Mouse (Mus musculus): ENCODE data around the gene Gm20388. TPM values are rescaled to one million over a fixed set of nuclear protein-coding genes. Genes with fewer than 3 reads are reported as not detected.

Gm20388 gene
- polyA plus RNA-seq, 1 experiment from 2014 or later, result not detected

DNA sequence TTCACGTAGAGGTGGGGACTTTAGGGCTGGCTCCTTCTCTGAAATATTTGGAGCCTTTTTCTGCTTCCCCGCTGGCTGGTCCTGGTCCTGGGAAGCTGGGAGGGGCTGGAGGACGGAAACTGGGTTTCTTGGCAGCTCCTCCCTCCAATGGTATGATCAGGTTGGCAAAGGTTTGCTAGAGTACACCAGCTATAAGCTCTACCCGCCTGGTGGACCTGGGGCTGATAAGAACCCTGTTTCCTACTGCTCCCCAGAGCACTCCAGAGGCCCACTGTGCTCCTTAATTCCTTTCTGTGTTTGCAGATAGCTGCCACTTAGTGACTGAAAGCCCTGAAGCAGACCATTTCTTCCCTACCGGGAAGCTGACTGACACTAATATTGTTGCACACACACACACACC is 3765.0 kb downstream of the Gm20388 start:
- peak overlapping the region; percentile 5; the same call in 1 of the 2 replicates for H3K27ac ChIP-seq (ENCODE audit: low read length)
- no peaks in the 10 kb centered on the region for H3K27me3 ChIP-seq (ENCODE audit: control insufficient read depth, insufficient read depth, low read depth, low read length)
- no peaks in the 10 kb centered on the region for H3K9me3 ChIP-seq (ENCODE audit: control insufficient read depth, low read length)
- WGBS, result 35% methylated on average over 5 of the region's 5 CpGs
- peak; percentile 79 for ATAC-seq (ENCODE audit: low read depth)
- H3K4me2 ChIP-seq (ENCODE audit: low read depth, low read length), result peak overlapping the region; percentile 11; the same call in 1 of the 2 replicates
- H3K4me3 ChIP-seq (ENCODE audit: low read length), result no peak overlapping the region
- H3K9ac ChIP-seq (ENCODE audit: low read length), result no peak overlapping the region
- no peaks in the 10 kb centered on the region for H3K36me3 ChIP-seq (ENCODE audit: control insufficient read depth, insufficient read depth, low read length)
- no peaks in the 10 kb centered on the region; the same call in 1 of the 2 replicates for H3K4me1 ChIP-seq (replicated peaks; ENCODE audit: control insufficient read depth, insufficient read depth, low read length)

DNA sequence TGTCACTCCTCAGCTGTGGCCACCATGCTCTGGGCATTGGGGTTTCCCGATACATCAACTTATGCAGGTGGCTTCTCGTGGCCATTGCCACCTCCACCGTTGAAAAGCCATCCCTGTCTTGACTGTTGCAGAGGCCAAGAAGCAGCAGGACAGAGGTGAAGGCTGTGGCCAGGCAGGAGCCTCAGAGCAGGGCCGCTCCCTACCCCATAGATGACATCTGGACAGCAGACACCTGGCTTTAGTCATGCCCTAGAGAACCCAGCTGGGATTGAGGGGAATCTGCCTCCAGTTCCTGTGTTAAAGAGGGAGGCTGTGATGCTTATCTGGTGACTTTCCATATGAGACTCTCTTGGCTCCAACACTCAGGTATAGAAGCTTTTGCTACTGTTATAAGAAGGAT is 3767.7 kb downstream of the Gm20388 start:
- 73% methylated on average over 4 of the region's 4 CpGs for WGBS
- no peak for ATAC-seq (ENCODE audit: low read depth)
- H3K9ac ChIP-seq (ENCODE audit: low read length), result no peak overlapping the region

DNA sequence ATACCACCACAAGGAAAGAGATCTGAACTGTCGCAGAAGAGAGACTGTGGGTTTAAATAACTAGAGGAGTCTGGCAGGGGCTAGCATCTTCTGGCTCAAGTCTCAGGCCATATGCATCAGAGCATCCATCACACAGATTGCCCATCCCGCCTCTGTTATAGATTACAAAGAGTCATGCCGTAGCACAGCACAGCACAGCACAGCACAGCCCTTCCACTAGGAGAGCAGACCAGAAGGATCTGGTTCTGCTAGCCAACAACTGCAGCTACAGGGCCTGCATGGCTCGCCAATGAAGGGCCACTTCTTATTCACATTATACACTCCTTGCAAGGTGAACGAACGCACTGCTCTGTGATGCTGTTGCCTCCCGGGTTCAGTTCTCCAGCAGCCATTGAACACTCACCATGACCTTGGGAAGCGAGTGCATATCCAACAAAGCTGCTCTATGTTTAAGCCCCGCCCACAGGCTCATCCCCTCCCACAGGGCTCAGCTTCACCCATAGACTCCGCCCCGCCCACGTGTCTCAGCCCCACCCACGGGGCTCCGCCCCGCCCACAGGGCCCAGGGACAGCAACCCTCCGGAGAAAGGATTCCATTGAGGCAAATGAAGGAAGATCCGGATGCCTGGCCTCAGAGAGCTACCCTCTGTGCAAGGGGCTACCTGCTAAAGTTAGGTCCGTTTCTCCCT is 3771.6 kb downstream of the Gm20388 start:
- peak overlapping the region; percentile 19; the same call in 1 of the 2 replicates for H3K4me2 ChIP-seq (ENCODE audit: low read depth, low read length)
- H3K9me3 ChIP-seq (ENCODE audit: control insufficient read depth, low read length), result no peaks in the 10 kb centered on the region
- no peaks in the 10 kb centered on the region for H3K36me3 ChIP-seq (ENCODE audit: control insufficient read depth, insufficient read depth, low read length)
- no peaks in the 10 kb centered on the region; the same call in 1 of the 2 replicates for H3K27me3 ChIP-seq (ENCODE audit: control insufficient read depth, insufficient read depth, low read depth, low read length)
- no peak overlapping the region for H3K4me3 ChIP-seq (ENCODE audit: low read length)
- WGBS, result 18% methylated on average over 18 of the region's 18 CpGs
- H3K9ac ChIP-seq (ENCODE audit: low read length), result no peak overlapping the region
- H3K4me1 ChIP-seq (replicated peaks; ENCODE audit: control insufficient read depth, insufficient read depth, low read length), result peaks cover 2% of the 10 kb centered on the region; the same call in 1 of the 2 replicates
- H3K27ac ChIP-seq (ENCODE audit: low read length), result no peak overlapping the region
- peak; percentile 77 for ATAC-seq (ENCODE audit: low read depth)

More for the DNA sequence above, 3767.7 kb downstream of the Gm20388 start:
- Histone ChIP-seq H3K27me3 (ENCODE audit: control insufficient read depth, insufficient read depth, low read depth, low read length) (no peaks in the 10 kb centered on the region), H3K4me3 (ENCODE audit: low read length) (no peak overlapping the region), H3K4me1 (replicated peaks; ENCODE audit: control insufficient read depth, insufficient read depth, low read length) (peaks cover 2% of the 10 kb centered on the region; the same call in 1 of the 2 replicates), H3K9me3 (ENCODE audit: control insufficient read depth, low read length) (no peaks in the 10 kb centered on the region), H3K4me2 (ENCODE audit: low read depth, low read length) (no peak overlapping the region), H3K27ac (ENCODE audit: low read length) (no peak overlapping the region), H3K36me3 (ENCODE audit: control insufficient read depth, insufficient read depth, low read length) (no peaks in the 10 kb centered on the region)

DNA sequence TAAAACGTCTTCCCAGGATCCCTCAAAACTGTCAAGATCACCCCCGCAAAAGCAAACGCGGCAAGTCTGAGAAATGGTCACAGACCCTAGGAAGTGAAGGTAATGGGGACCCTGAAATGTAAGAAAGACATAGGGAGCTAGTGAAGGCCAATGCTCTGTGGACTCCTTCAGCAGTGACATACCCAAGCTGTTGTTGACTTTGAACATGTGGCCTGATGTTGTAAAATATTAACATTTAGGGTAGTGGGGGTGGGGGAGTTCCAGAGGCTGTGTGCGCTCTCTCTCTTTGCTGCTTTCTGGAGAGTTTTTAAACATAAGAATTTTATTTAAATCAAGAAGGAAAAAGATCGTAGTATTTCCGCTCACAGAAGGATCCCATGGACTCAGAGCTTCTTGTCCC is 3772.7 kb downstream of the Gm20388 start:
- Histone ChIP-seq H3K4me3 (ENCODE audit: low read length) (no peak overlapping the region), H3K27ac (ENCODE audit: low read length) (no peak overlapping the region), H3K4me1 (replicated peaks; ENCODE audit: control insufficient read depth, insufficient read depth, low read length) (peaks cover 2% of the 10 kb centered on the region; the same call in 1 of the 2 replicates), H3K27me3 (ENCODE audit: control insufficient read depth, insufficient read depth, low read depth, low read length) (no peaks in the 10 kb centered on the region; the same call in 1 of the 2 replicates), H3K9ac (ENCODE audit: low read length) (no peak overlapping the region), H3K4me2 (ENCODE audit: low read depth, low read length) (no peak overlapping the region), H3K9me3 (ENCODE audit: control insufficient read depth, low read length) (no peaks in the 10 kb centered on the region), H3K36me3 (ENCODE audit: control insufficient read depth, insufficient read depth, low read length) (no peaks in the 10 kb centered on the region)
- no peak for ATAC-seq (ENCODE audit: low read depth)
- WGBS, result 45% methylated on average over 7 of the region's 7 CpGs

DNA sequence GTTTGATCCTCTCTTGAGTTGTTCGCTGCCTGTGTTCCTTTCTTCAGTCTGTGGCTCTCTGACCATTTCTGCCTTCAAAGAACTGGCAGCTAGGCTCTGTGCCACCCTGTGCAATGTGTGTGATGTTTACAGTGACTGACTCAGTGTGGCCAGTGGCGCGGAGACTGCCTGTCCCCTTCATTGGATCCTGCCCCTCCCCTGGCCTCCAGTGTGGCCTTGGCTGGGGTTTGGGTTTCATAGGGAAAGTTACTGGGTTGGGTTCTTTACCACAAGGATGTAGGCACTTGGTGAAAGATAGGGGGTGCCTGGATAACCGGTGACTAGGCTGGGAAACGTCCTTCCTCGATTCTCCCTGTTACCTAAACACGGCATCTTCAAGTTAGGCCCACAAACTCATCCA is 3774.2 kb downstream of the Gm20388 start:
- H3K4me2 ChIP-seq (ENCODE audit: low read depth, low read length), result no peak overlapping the region
- H3K27ac ChIP-seq (ENCODE audit: low read length), result no peak overlapping the region
- no peaks in the 10 kb centered on the region for H3K36me3 ChIP-seq (ENCODE audit: control insufficient read depth, insufficient read depth, low read length)
- whole genome bisulfite sequencing, result 77% methylated on average over 7 of the region's 7 CpGs
- no peaks in the 10 kb centered on the region; the same call in 1 of the 2 replicates for H3K27me3 ChIP-seq (ENCODE audit: control insufficient read depth, insufficient read depth, low read depth, low read length)
- H3K4me1 ChIP-seq (replicated peaks; ENCODE audit: control insufficient read depth, insufficient read depth, low read length), result peaks cover 2% of the 10 kb centered on the region; the same call in 1 of the 2 replicates
- no peak for ATAC-seq (ENCODE audit: low read depth)
- H3K9me3 ChIP-seq (ENCODE audit: control insufficient read depth, low read length), result no peaks in the 10 kb centered on the region
- H3K9ac ChIP-seq (ENCODE audit: low read length), result no peak overlapping the region
- H3K4me3 ChIP-seq (ENCODE audit: low read length), result no peak overlapping the region

DNA sequence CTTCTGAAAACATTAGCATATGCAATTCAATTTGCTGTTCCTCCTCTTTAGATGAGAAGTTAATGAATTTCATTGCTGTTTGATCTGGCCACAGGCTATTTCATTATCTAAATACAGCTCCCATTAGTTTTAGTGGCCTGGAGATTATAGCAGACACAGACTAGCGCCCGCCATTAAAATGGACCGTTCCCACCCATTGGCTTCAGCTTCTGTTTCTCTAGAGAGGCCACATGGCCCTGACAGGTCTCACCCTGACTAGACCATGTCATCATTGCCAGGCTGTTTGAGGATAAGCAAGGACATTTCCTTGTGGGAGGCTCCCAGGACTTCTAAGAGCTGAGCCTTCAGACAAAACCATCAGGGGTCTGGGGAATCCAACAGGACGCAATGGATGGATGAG is 3774.8 kb downstream of the Gm20388 start:
- ATAC-seq (ENCODE audit: low read depth), result no peak
- no peak overlapping the region for H3K27ac ChIP-seq (ENCODE audit: low read length)
- peaks cover 2% of the 10 kb centered on the region; the same call in 1 of the 2 replicates for H3K4me1 ChIP-seq (replicated peaks; ENCODE audit: control insufficient read depth, insufficient read depth, low read length)
- H3K9me3 ChIP-seq (ENCODE audit: control insufficient read depth, low read length), result no peaks in the 10 kb centered on the region
- H3K4me3 ChIP-seq (ENCODE audit: low read length), result no peak overlapping the region
- H3K27me3 ChIP-seq (ENCODE audit: control insufficient read depth, insufficient read depth, low read depth, low read length), result no peaks in the 10 kb centered on the region; the same call in 1 of the 2 replicates
- H3K36me3 ChIP-seq (ENCODE audit: control insufficient read depth, insufficient read depth, low read length), result no peaks in the 10 kb centered on the region
- no peak overlapping the region for H3K4me2 ChIP-seq (ENCODE audit: low read depth, low read length)
- WGBS, result 77% methylated on average over 4 of the region's 4 CpGs
- H3K9ac ChIP-seq (ENCODE audit: low read length), result no peak overlapping the region

DNA sequence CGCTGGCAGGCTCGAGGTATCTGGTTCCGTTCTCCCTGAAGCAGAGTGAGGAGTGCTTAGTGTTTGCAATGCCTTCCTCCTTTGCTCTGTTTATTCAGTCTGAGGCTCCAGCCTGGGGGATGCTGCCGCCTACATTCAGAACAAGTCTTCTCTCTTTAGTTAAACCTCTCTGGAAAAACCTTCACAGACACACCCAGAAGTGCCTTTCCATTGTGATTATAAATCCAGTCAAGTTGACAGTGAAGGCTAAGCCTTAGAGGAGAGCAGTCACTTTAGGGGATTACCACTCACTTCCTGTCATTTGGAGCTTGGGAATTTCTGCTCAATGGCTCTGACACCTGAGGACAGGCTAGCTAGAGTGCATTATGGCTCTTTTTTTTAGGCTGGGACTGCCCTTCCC is 3777.2 kb downstream of the Gm20388 start:
- no peak for ATAC-seq (ENCODE audit: low read depth)
- no peaks in the 10 kb centered on the region; the same call in 1 of the 2 replicates for H3K27me3 ChIP-seq (ENCODE audit: control insufficient read depth, insufficient read depth, low read depth, low read length)
- peaks cover 2% of the 10 kb centered on the region; the same call in 1 of the 2 replicates for H3K4me1 ChIP-seq (replicated peaks; ENCODE audit: control insufficient read depth, insufficient read depth, low read length)
- H3K9me3 ChIP-seq (ENCODE audit: control insufficient read depth, low read length), result no peaks in the 10 kb centered on the region
- H3K27ac ChIP-seq (ENCODE audit: low read length), result no peak overlapping the region
- WGBS, result 41% methylated on average over 4 of the region's 4 CpGs
- H3K4me2 ChIP-seq (ENCODE audit: low read depth, low read length), result no peak overlapping the region
- H3K36me3 ChIP-seq (ENCODE audit: control insufficient read depth, insufficient read depth, low read length), result no peaks in the 10 kb centered on the region
- no peak overlapping the region for H3K4me3 ChIP-seq (ENCODE audit: low read length)
- no peak overlapping the region for H3K9ac ChIP-seq (ENCODE audit: low read length)

DNA sequence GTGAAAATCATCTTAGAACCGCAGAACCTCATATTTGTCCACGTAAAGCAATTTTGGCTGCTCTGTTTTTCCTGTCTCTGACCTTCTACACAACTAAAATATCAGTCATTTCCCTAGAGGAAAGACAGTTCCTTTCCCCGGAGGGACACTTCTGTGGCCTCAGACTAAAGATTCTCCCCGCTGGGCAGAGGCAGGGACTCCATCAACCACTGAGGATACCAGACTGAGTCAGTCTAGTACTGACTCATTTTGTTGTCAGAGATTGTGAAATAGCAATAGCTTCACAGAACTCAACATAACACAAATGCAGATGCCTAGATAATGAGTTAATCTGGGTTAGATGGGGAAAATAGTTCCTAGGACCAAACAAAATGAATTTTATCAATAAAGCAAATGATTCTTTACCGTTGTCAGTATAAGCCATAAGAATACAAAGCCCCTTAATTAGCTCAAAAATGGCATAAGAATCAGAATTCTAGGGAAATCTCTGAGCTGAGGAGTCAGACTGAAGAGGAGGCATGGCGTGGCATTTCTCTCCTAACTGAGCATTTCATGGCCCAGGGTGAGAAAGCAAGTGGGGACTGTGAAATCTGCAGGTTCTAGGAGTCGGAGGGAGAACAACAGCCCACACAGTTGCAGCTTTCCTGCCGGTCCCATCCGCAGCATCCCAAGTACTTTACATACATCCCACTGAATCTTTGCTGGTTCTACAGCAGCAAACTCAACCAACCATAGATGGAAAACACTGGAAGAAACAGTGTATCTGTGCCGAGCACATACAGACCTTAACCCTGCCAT is 3781.7 kb downstream of the Gm20388 start:
- whole genome bisulfite sequencing, result 80% methylated on average over 10 of the region's 10 CpGs

DNA sequence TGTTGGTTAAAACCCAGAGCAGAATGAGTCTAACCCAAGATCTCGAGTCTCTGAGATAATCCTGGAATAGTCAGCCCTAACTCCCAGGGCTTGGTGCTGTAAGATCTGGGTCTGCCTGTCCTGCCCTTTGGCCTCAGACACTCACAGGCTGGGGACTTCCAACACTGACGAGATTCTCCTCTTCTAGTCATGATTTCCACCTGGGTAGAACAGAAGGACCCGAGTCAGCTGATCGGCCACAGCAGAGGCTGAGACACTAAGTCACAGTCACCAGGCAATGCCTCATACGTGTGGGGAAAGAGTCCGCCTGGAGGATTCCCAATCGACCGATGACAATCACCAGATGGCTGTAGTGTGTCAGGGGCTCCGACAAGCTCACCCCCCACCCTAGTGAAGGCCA is 3785.5 kb downstream of the Gm20388 start:
- peaks cover 6% of the 10 kb centered on the region for H3K4me1 ChIP-seq (replicated peaks; ENCODE audit: control insufficient read depth, insufficient read depth, low read length)
- no peak overlapping the region for H3K27ac ChIP-seq (ENCODE audit: low read length)
- no peaks in the 10 kb centered on the region for H3K9me3 ChIP-seq (ENCODE audit: control insufficient read depth, low read length)
- H3K36me3 ChIP-seq (ENCODE audit: control insufficient read depth, insufficient read depth, low read length), result no peaks in the 10 kb centered on the region
- H3K27me3 ChIP-seq (ENCODE audit: control insufficient read depth, insufficient read depth, low read depth, low read length), result no peaks in the 10 kb centered on the region
- WGBS, result 55% methylated on average over 9 of the region's 9 CpGs
- no peak overlapping the region for H3K4me3 ChIP-seq (ENCODE audit: low read length)
- no peak overlapping the region for H3K4me2 ChIP-seq (ENCODE audit: low read depth, low read length)
- H3K9ac ChIP-seq (ENCODE audit: low read length), result no peak overlapping the region
- no peak for ATAC-seq (ENCODE audit: low read depth)

More for the DNA sequence above, 3781.7 kb downstream of the Gm20388 start:
- Histone ChIP-seq H3K9me3 (ENCODE audit: control insufficient read depth, low read length) (no peaks in the 10 kb centered on the region), H3K36me3 (ENCODE audit: control insufficient read depth, insufficient read depth, low read length) (no peaks in the 10 kb centered on the region), H3K4me2 (ENCODE audit: low read depth, low read length) (no peak overlapping the region), H3K4me3 (ENCODE audit: low read length) (no peak overlapping the region), H3K27ac (ENCODE audit: low read length) (no peak overlapping the region), H3K27me3 (ENCODE audit: control insufficient read depth, insufficient read depth, low read depth, low read length) (no peaks in the 10 kb centered on the region), H3K4me1 (replicated peaks; ENCODE audit: control insufficient read depth, insufficient read depth, low read length) (no peaks in the 10 kb centered on the region), H3K9ac (ENCODE audit: low read length) (no peak overlapping the region)
- no peak for ATAC-seq (ENCODE audit: low read depth)
